Mouse (Mus musculus) heart, embryonic 10.5 days (tissue): ENCODE measurements around the gene Ssh2. TPM values are rescaled to one million over a fixed set of nuclear protein-coding genes. Genes with fewer than 3 reads are reported as not detected.
"Not testable (repeated sequence)": the region's sequence is repeated elsewhere in the genome, so short reads cannot be mapped to it uniquely, and the experiment has no call there.

Source experiments
- DNase-seq: peaks from one replicate; pipeline ENCODE4 v3.0.0-alpha.2; 2017; ENCODE audit warnings: low spot score
- H3K27ac ChIP-seq: fragments of 300-500 bp; sonication (generic); 2 replicates; pipeline ENCODE4 v1.5.1; 2016; ENCODE audit warnings: mild to moderate bottlenecking
- H3K27me3 ChIP-seq: fragments of 300-500 bp; sonication (generic); 2 replicates; pipeline ENCODE4 v1.6.1; 2016; ENCODE audit warnings: mild to moderate bottlenecking; ENCODE audit not compliant: poor library complexity, insufficient read depth, severe bottlenecking
- H3K36me3 ChIP-seq: fragments of 300-500 bp; sonication (generic); 2 replicates; pipeline ENCODE4 v1.6.1; 2016; ENCODE audit warnings: mild to moderate bottlenecking, moderate library complexity
- H3K4me1 ChIP-seq: fragments of 300-500 bp; sonication (generic); 2 replicates; pipeline ENCODE4 v1.6.1; 2016; ENCODE audit warnings: mild to moderate bottlenecking
- H3K4me3 ChIP-seq: fragments of 300-500 bp; sonication (generic); 2 replicates; pipeline ENCODE4 v1.5.1; 2016; ENCODE audit warnings: mild to moderate bottlenecking, moderate library complexity
- H3K9me3 ChIP-seq: fragments of 300-500 bp; sonication (generic); 2 replicates; pipeline ENCODE4 v1.6.1; 2016; ENCODE audit warnings: mild to moderate bottlenecking, moderate library complexity
- WGBS: fragments of 180-500 bp; shearing (Covaris S2); methylation state at CpG from one replicate; pipeline ENCODE4 v1.1.7; 2016; 5-methylcytosine and 5-hydroxymethylcytosine counted together
- polyA plus RNA-seq: library from polyadenylated mRNA; unstranded; fragments of >200 nt; fragmentation: Nextera tagmentation; extraction: Ambion mirVana; gene quantifications from 2 replicates; pipeline ENCODE4 v1.2.1, GENCODE M21; 2016

Gene Ssh2
- polyA plus RNA-seq, 1 experiment from 2014 or later: 15.0 TPM

DNA sequence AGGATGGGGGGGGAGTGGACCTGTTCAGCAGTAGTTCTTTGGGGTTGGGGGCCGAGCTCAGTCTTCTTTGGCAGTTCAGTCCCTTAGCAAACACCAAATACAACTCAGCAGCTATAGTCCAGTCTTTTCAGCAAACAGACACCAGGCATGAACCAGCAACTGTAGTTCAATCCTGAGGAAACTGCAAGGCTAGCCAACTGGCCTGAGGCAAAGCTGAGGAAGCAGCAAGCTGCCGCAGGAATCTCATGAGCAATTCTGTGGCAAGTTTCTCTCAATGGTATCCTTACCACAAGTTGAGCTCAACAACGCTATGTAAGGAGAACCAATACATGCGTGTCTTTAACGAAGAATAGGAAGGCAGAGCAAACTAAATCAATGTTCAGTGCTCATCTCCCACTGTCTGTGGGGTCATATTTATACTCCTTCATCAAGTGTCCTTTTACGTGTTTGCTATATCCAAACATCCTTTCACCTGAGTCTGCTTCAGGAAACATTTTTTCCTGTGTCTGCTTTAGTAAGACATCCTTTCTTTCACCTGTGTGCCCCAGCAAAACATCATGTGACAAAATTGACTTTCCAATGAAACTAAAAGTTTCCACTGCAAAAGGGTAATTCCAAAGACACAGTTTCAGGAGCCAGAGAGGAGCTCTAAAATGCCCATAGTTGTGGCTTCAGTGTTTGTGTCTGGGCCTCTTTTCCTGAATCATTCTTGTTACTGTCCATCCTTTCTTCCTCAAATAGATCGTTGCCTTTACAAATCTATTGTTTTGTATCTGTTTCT is 24.6 kb downstream of the Ssh2 start:
- Histone ChIP-seq H3K36me3 (no peaks in the 10 kb centered on the region), H3K4me1 (no peaks in the 10 kb centered on the region), H3K9me3 (no peaks in the 10 kb centered on the region), H3K27ac (no peak overlapping the region), H3K4me3 (no peak overlapping the region), H3K27me3 (no peaks in the 10 kb centered on the region)
- no peak for DNase-seq
- WGBS: 85% methylated on average over 7 of the region's 7 CpGs

DNA sequence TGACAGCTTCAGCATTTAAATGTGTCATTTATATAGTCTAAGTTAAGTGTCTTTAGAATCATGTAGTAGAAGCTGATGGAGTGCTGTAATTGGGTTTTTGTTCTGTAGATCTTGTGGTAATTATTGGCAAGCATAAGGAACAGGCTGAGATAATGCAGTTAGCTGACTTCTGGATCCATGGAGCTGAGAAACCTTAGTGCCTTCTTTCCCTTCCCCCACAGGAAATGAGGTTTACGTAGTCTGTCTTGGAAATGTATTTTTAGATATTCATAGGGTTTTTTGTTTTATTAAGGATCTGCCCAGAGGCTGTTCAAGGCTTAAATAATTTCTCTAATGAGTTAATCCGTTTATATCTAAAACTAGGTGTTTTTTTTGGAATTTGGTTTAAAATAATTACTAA is 26.8 kb downstream of the Ssh2 start:
- no peaks in the 10 kb centered on the region for H3K27me3 ChIP-seq
- no peaks in the 10 kb centered on the region for H3K36me3 ChIP-seq
- H3K9me3 ChIP-seq: no peaks in the 10 kb centered on the region
- H3K4me3 ChIP-seq: no peak overlapping the region
- H3K27ac ChIP-seq: no peak overlapping the region
- no peak for DNase-seq
- H3K4me1 ChIP-seq: no peaks in the 10 kb centered on the region
- 62% methylated on average over 2 of the region's 2 CpGs for WGBS

DNA sequence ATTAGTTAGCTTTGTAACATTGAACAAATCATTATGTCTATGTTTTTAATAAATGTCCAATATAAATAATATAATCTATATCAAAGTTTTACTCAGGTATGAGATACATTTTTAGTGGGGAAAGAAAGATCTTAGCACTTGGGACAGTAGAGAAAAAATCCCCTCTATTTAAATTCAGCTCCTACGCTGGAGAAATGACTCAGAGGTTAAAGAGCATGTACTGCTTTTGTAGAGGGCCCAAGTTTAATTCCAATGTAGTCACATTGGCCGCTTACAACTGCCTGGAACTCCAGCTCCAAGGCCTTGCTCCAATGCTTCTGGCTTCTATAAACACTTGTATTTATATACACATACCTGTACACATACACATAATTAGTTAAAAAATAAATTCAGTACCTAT is 36.7 kb downstream of the Ssh2 start:
- DNase-seq: no peak
- no peaks in the 10 kb centered on the region for H3K36me3 ChIP-seq
- H3K9me3 ChIP-seq: no peaks in the 10 kb centered on the region
- H3K27ac ChIP-seq: no peak overlapping the region
- H3K4me1 ChIP-seq: no peaks in the 10 kb centered on the region
- H3K4me3 ChIP-seq: no peak overlapping the region
- no peaks in the 10 kb centered on the region for H3K27me3 ChIP-seq
- WGBS: 90% methylated on average over 2 of the region's 2 CpGs

DNA sequence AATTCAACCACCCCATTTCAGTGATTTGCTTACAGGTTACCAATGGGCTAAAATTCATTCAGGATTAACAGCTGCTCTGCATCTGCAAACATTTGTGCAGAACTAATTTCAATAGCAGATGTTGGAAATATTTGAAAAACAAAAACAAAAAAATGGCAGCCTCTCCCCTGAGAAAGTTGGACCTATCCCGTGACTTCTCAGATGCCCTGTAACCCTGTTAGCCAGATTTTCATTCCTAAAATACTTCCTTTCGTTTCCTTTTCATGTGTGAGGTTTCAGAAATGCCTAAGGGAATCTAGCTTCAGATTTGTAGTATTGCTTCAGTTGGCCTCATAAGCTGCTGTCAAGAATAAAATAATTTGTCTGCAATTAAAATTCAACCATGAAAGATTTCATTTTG is 43.4 kb downstream of the Ssh2 start:
- DNase-seq: no peak
- Histone ChIP-seq H3K36me3 (no peaks in the 10 kb centered on the region), H3K9me3 (no peaks in the 10 kb centered on the region), H3K27me3 (no peaks in the 10 kb centered on the region), H3K27ac (no peak overlapping the region), H3K4me3 (no peak overlapping the region), H3K4me1 (no peaks in the 10 kb centered on the region)
- 70% methylated on average over 2 of the region's 2 CpGs for WGBS

DNA sequence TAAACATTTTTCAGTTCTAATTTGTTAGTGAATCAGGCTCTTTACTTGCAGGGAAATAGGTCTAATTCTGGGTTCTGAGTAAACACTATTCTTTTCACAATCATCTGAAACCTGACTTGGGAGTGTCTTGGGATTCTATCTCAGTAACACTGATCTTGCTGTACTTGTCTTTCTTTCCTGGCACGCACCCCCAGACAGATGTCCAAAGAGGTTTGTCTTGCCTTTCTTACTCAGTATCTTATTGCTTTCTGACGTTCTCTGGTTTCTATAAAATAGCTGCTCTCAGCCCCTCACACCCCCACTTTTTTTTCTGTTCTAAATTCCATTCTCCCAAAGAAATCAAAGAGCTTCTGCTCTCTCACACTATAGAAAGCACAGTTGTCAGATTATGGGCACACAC is 51.3 kb downstream of the Ssh2 start:
- H3K27me3 ChIP-seq: no peaks in the 10 kb centered on the region
- no peak for DNase-seq
- no peaks in the 10 kb centered on the region for H3K36me3 ChIP-seq
- H3K27ac ChIP-seq: no peak overlapping the region
- 73% methylated on average over 2 of the region's 2 CpGs for WGBS
- no peaks in the 10 kb centered on the region for H3K9me3 ChIP-seq
- H3K4me3 ChIP-seq: no peak overlapping the region
- H3K4me1 ChIP-seq: no peaks in the 10 kb centered on the region

DNA sequence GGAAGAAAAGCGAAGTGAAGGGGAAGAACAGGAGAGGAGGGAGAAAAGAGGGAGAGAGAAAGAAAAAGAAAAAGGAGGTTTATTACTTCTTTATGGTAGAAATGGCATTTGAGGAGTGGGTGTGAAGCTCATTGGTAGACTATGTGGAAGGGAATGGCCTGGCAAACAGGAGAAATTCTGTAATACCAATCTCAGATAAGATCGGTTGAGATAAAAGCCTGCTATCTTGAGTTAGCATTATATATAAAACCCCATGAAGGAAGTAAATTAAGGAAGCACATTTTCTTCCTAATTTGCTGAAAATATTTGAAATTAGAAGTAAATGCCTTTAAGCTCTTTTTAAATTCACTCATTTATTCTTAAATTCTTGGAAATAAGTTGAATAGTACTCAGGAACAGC is 59.9 kb downstream of the Ssh2 start:
- Histone ChIP-seq H3K4me1 (peaks cover 17% of the 10 kb centered on the region), H3K27ac (no peak overlapping the region), H3K9me3 (no peaks in the 10 kb centered on the region), H3K4me3 (no peak overlapping the region), H3K27me3 (no peaks in the 10 kb centered on the region), H3K36me3 (no peaks in the 10 kb centered on the region)
- no peak for DNase-seq
- WGBS: 84% methylated on average over 2 of the region's 2 CpGs

DNA sequence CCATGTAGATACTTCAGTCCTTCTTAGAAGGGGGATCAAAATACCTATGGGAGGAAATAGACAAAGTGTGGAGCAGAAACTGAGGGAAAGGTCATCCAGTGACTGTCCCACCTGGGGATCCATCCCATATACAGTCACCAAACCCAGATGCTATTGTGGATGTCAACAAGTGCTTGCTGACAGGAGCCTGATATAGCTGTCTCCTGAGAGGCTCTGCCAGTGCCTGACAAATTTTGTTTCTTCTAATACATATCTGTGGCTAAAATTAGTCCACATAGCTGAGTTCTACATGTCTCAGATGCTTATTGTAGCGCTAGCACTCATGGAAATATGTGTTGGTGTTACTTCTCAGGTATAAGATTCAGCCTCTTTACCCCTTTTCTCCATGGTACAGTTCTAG is 62.5 kb downstream of the Ssh2 start:
- not testable (repeated sequence) for H3K9me3 ChIP-seq, H3K27me3 ChIP-seq, H3K36me3 ChIP-seq, H3K27ac ChIP-seq, DNase-seq, H3K4me3 ChIP-seq
- H3K4me1 ChIP-seq: peaks cover 17% of the 10 kb centered on the region
- 57% methylated on average over 1 of the region's 1 CpGs for WGBS

DNA sequence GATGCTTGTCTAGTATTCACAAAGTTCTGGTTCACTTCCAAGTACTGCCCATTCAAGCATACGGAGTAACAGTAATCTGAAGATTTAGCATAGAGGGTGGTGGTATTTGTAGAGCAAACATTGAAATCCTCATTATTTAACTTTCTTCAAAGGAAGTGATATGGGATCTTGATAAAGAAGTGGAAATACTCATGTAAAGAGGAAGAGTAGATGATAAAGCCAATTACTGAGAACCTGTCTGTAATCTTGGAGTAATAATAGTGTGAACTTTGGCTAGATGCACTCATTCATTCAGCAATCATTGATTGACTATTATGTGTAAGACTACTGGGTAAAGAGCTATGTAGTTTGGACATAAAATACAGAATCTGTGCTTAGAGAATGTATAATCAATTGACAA is 64.1 kb downstream of the Ssh2 start:
- DNase-seq: no peak
- H3K27me3 ChIP-seq: no peaks in the 10 kb centered on the region
- no peaks in the 10 kb centered on the region for H3K36me3 ChIP-seq
- H3K9me3 ChIP-seq: no peaks in the 10 kb centered on the region
- H3K4me3 ChIP-seq: no peak overlapping the region
- H3K4me1 ChIP-seq: peaks cover 17% of the 10 kb centered on the region
- H3K27ac ChIP-seq: no peak overlapping the region
- WGBS: 71% methylated on average over 1 of the region's 1 CpGs

DNA sequence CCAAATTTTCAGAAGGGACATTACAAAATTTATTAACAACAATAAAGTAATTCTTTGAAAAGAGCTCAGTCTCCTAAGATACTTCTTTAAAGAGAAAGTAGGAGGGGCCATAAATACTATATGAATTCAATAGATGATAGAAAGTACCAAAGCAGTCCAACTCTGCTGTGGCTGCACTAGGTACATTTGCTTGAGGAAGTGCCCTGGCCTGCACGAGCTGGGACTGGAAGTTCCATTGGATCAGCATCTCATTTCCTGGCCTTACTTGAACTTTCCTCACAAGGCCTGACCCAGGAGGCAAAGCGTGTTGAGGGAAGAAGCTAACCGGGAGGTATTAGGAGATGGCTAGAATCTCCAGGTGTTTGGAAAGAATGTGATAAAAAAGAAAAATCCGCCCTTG is 75.4 kb downstream of the Ssh2 start:
- no peak for DNase-seq
- no peaks in the 10 kb centered on the region for H3K27me3 ChIP-seq
- H3K27ac ChIP-seq: no peak overlapping the region
- no peak overlapping the region for H3K4me3 ChIP-seq
- no peaks in the 10 kb centered on the region for H3K4me1 ChIP-seq
- 71% methylated on average over 4 of the region's 4 CpGs for WGBS
- H3K9me3 ChIP-seq: no peaks in the 10 kb centered on the region
- H3K36me3 ChIP-seq: no peaks in the 10 kb centered on the region

DNA sequence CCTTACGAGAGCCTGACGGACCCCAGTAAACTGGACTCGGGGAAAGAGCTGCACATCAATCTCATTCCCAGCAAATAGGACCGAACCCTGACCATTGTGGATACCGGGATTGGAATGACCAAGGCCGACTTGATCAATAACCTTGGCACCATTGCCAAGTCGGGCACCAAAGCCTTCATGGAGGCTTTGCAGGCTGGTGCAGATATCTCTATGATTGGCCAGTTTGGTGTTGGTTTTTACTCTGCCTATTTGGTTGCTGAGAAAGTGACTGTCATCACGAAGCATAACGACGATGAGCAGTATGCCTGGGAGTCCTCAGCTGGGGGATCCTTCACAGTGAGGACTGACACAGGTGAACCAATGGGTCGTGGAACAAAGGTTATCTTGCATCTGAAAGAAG is 77.6 kb downstream of the Ssh2 start:
- not testable (repeated sequence) for DNase-seq, H3K9me3 ChIP-seq, H3K27ac ChIP-seq, H3K27me3 ChIP-seq, H3K4me1 ChIP-seq, H3K36me3 ChIP-seq, H3K4me3 ChIP-seq
- 88% methylated on average over 11 of the region's 11 CpGs for WGBS

DNA sequence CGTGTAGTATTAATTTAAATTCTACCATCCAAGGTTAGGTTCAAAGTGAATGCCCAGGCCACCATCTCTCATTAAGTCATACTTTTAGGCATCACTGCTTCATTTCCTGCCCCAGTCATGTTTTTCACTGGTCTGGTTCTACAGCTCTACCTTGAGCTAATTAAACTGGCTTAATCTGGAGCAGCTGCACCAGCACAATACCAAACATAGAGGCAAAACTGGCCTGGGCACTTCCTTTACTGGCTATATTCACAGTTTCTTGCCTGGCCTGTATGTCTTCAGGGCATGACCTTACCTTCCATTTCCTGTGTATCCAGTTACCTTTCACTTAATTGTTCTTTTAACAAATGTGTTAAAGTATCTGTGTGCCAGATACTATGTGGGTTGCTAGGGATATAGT is 81.2 kb downstream of the Ssh2 start:
- H3K9me3 ChIP-seq: no peaks in the 10 kb centered on the region
- H3K4me3 ChIP-seq: no peak overlapping the region
- H3K27me3 ChIP-seq: no peaks in the 10 kb centered on the region
- WGBS: 87% methylated on average over 1 of the region's 1 CpGs
- peaks cover 8% of the 10 kb centered on the region; the same call in 1 of the 2 replicates for H3K4me1 ChIP-seq
- no peak for DNase-seq
- no peak overlapping the region for H3K27ac ChIP-seq
- no peaks in the 10 kb centered on the region for H3K36me3 ChIP-seq

DNA sequence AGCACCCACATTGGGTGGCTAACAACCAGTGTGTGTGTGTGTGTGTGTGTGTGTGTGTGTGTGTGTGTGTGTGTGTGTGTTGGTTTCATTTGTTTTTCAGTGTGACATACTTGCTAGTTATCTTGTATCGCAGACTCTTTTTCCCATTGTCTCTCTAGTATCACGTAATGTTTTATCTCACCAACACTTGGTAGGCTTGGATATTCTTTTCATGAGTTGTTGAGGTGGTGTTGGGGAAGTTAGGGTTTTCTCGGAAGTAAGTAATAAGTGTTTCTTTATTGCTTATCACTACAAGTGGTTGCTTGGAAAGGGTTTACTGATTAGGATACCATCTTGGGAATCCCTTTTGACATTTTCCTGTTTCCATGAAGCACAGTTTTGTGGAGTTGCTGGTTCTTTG is 91.1 kb downstream of the Ssh2 start:
- 50% methylated on average over 3 of the region's 3 CpGs for WGBS
- no peak overlapping the region for H3K27ac ChIP-seq
- H3K36me3 ChIP-seq: no peaks in the 10 kb centered on the region; the same call in 1 of the 2 replicates
- no peak for DNase-seq
- H3K27me3 ChIP-seq: no peaks in the 10 kb centered on the region
- H3K4me3 ChIP-seq: no peak overlapping the region
- no peaks in the 10 kb centered on the region for H3K4me1 ChIP-seq
- H3K9me3 ChIP-seq: no peaks in the 10 kb centered on the region

DNA sequence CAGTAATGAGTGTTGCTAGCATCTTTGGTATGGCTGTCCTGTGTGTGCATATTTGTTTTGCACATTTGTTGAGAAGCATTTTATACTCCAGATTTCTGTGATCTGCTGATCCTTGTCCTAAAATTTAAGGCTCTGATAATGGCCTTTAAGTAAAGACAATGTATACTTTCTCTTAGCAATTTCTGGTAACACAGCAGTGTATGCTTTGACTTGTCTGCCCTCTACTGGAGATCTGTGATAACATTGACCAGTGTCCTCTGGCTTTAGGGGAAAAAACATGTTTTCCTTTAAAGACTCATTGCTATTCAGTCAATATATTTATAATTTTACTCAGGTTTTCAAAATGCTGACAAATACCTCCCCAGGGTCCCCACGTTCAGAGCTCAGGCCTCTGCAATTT is 92.4 kb downstream of the Ssh2 start:
- no peaks in the 10 kb centered on the region for H3K9me3 ChIP-seq
- WGBS: 0% methylated on average over 1 of the region's 1 CpGs
- DNase-seq: no peak
- no peaks in the 10 kb centered on the region for H3K27me3 ChIP-seq
- H3K4me3 ChIP-seq: no peak overlapping the region
- no peak overlapping the region for H3K27ac ChIP-seq
- no peaks in the 10 kb centered on the region; the same call in 1 of the 2 replicates for H3K36me3 ChIP-seq
- H3K4me1 ChIP-seq: no peaks in the 10 kb centered on the region
